In the genomic region with DNA sequence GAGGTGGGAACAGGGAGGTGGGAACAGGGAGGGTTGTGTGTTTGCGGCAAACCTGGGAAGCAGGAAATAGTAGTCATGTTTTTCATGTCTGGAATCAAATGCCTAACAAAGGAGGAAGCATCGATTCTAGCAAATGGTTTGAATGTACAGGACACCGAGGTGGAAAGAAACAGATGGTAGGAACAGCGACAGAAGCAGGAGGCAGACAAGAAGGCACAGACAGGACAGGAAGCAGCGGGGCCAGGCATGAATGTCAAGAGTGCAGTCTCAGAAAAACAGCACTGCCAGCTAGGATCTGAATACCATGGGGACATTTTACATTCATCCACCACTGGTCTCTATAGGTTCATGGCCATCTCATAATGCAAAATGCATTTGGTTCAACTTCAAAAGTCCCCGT, we compare ENCODE assay signal across 24 mouse cellular contexts.
"Had no signal": no experiment of that assay in that cellular context is flagged by ENCODE, and none has a peak within 500 bp of the region (broad histone marks: within the 10 kb centered on the region; RNA-seq: fewer than 3 reads in every experiment).

No protein-coding gene starts in this region.

- DNase-seq: kidney, postnatal 10 days; kidney, postnatal 36 days; layer of hippocampus, postnatal 36 days; liver; lung, adult 18-20 months; lung, postnatal 10 days; lung, postnatal 36 days; retina, postnatal 1 day; right cerebral cortex, postnatal 25 days; spleen, adult 18-20 months; thymus, postnatal 25 days had no signal

- H3K36me3 ChIP-seq: lung, embryonic 15.5 days had no signal

- ATAC-seq: liver, embryonic 12.5 days; midbrain, embryonic 13.5 days; midbrain, embryonic 16.5 days had no signal

- H3K9ac ChIP-seq: kidney, embryonic 15.5 days; limb, embryonic 13.5 days; liver, embryonic 12.5 days; liver, embryonic 15.5 days; lung, embryonic 15.5 days; midbrain, embryonic 13.5 days; neural tube, embryonic 13.5 days; stomach, embryonic 15.5 days had no signal

- H3K9me3 ChIP-seq: kidney, embryonic 15.5 days; limb, embryonic 13.5 days; liver, embryonic 12.5 days; liver, embryonic 15.5 days; lung, embryonic 15.5 days; midbrain, embryonic 10.5 days; midbrain, embryonic 13.5 days; neural tube, embryonic 13.5 days; stomach, embryonic 15.5 days had no signal

- H3K4me3 ChIP-seq: kidney, embryonic 15.5 days; left cerebral cortex, adult 2 months; limb, embryonic 13.5 days; liver, embryonic 12.5 days; liver, embryonic 15.5 days; lung, embryonic 15.5 days; megakaryocyte, embryonic 14.5 days; midbrain, embryonic 10.5 days; midbrain, embryonic 13.5 days; myocyte; neural tube, embryonic 13.5 days; stomach, embryonic 15.5 days had no signal

- H3K4me1 ChIP-seq: kidney, embryonic 15.5 days; liver, embryonic 12.5 days; liver, embryonic 15.5 days; lung, embryonic 15.5 days; midbrain, embryonic 10.5 days; midbrain, embryonic 13.5 days; neural tube, embryonic 13.5 days; stomach, embryonic 15.5 days had no signal

- H3K27ac ChIP-seq: kidney, embryonic 15.5 days; left cerebral cortex, adult 2 months; limb, embryonic 13.5 days; liver, embryonic 12.5 days; liver, embryonic 15.5 days; lung, embryonic 15.5 days; midbrain, embryonic 10.5 days; midbrain, embryonic 13.5 days; neural tube, embryonic 13.5 days; stomach, embryonic 15.5 days had no signal

- H3K4me2 ChIP-seq: kidney, embryonic 15.5 days; limb, embryonic 13.5 days; liver, embryonic 12.5 days; liver, embryonic 15.5 days; lung, embryonic 15.5 days; midbrain, embryonic 13.5 days; neural tube, embryonic 13.5 days; stomach, embryonic 15.5 days had no signal

- H3K27me3 ChIP-seq: kidney, embryonic 15.5 days; limb, embryonic 13.5 days; liver, embryonic 12.5 days; liver, embryonic 15.5 days; lung, embryonic 15.5 days; megakaryocyte, embryonic 14.5 days; midbrain, embryonic 13.5 days; neural tube, embryonic 13.5 days; stomach, embryonic 15.5 days had no signal
